Mouse (Mus musculus) heart, adult 2 months (tissue): ENCODE data around the gene Taar2.

ENCODE experiments used
- CTCF ChIP-seq: fragments of 200-600 bp; IDR thresholded peaks from 2 replicates; pipeline ENCODE4 v1.8.1; 2022; ENCODE audit warnings: antibody characterized with exemption, mild to moderate bottlenecking, moderate library complexity
- EP300 ChIP-seq: fragments of 200-500 bp; IDR thresholded peaks from 2 replicates; pipeline ENCODE4 v1.6.1; 2011; ENCODE audit warnings: low read depth, low read length, control low read depth; ENCODE audit not compliant: insufficient read depth
- POLR2A ChIP-seq: fragments of 200-500 bp; IDR thresholded peaks from 2 replicates; pipeline ENCODE4 v1.6.1; 2011; ENCODE audit warnings: mild to moderate bottlenecking, low read depth, low read length, control low read depth; ENCODE audit not compliant: insufficient read depth

DNA sequence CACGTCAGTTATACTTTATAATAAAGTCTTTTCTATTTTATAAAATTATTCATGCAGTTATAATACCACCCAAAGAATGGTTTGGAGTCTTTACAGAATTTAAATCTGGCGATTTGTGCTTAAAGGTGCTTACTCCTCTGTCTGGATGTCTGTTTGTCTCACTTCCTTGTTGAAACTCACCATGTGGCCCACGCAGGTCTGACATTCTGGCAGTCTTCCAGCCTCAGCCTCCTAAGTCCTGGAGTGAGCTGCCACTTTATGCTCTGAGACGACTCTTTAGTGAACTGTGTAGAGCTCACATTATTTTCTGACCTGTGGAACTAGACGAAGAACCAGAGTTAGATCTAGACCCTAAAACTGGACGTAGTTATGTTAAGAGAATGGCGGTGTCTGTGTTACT is 9.7 kb downstream of the Taar2 start:
- TF ChIP-seq POLR2A: no peak
- no peak for TF ChIP-seq CTCF
- no peak for TF ChIP-seq EP300
